Mouse (Mus musculus) cerebellum, adult (tissue): ENCODE measurements around the gene Gm8369.
"Not testable (repeated sequence)": the region's sequence is repeated elsewhere in the genome, so short reads cannot be mapped to it uniquely, and the experiment has no call there.

Experiments
- ATAC-seq: cut with Nextera tagmentation; 2 replicates; pipeline ENCODE4 v1.9.2; 2017; ENCODE audit warnings: mild to moderate bottlenecking, moderate library complexity, mixed read lengths; ENCODE audit not compliant: insufficient number of reproducible peaks, low FRiP score, low TSS enrichment

The Gm8369 gene

DNA sequence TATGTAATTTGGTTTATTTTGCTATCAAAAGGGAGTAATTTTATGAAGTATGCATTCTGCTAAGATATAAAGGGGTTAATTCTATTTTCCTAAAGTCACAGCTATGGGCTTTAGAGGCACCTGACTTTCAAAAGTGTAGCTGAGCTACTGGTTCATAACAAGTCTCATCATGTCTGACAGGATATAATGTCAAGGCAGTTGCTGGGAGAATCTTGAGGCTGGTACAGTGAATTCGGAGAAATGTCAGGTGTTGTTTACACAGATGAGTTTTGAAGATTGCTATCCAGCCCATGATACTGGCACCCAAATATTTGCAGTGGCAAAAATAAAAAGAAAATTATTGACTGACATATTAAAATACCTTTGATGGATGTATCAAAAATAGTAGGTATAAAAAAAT, 19.1 kb downstream of the Gm8369 start:
- no peak for ATAC-seq

- no peak for ATAC-seq
Observed at GRCm38 (mm10) chr19:11513458-11513857, 27.7 kb downstream of the Gm8369 start.

GRCm38 (mm10) chr19:11516246-11516645, 30.5 kb downstream of the Gm8369 start, which contains the start of gene Ms4a6b:
Gene Ms4a6b (plus strand): TSS chr19:11516512.
- ATAC-seq = no peak

DNA sequence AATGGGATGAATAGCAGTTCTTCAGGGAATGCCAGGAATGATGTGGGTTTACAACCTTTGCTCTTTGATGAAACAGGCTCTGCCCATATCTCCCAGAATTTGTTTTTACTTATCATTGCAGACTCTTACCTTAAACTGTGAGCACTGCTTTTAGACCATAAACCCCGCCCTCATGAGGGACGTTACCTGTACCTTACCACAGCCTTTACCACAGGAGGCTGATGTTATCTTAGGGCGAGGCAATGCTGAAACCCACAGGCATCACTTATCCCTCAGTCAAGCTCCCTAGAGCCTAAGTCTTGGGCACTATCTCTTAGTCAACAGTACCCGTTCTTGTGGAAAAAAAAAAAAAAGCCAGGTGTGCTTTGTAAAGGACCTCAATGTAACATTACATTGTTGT, 31.1 kb downstream of the Gm8369 start:
- ATAC-seq = no peak

GRCm38 (mm10) chr19:11517373-11517772, 31.6 kb downstream of the Gm8369 start:
- not testable (repeated sequence) for ATAC-seq

DNA sequence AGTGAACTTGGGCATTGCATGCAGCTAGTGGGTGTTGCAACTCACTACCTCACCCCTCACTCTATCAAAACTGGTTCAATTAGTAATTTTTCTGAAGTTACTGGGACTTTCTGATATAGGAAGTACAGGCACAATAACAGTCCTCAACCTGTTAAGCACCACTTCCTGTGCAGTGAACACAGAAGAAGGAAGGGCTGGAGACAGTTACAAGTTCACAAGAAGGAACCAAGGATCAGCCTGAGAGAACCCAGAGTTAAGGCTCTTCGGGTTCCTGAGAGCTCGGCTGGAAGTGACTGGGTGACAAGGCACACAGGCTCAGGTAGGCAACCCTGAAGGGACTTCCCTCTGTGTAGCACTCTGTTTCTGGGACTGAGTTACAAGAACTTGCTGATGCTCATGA, 32.6 kb downstream of the Gm8369 start:
- ATAC-seq = not testable (repeated sequence)

GRCm38 (mm10) chr19:11520146-11520545, 34.4 kb downstream of the Gm8369 start:
- no peak for ATAC-seq

GRCm38 (mm10) chr19:11533421-11533820, 47.7 kb downstream of the Gm8369 start:
- ATAC-seq = no peak

DNA sequence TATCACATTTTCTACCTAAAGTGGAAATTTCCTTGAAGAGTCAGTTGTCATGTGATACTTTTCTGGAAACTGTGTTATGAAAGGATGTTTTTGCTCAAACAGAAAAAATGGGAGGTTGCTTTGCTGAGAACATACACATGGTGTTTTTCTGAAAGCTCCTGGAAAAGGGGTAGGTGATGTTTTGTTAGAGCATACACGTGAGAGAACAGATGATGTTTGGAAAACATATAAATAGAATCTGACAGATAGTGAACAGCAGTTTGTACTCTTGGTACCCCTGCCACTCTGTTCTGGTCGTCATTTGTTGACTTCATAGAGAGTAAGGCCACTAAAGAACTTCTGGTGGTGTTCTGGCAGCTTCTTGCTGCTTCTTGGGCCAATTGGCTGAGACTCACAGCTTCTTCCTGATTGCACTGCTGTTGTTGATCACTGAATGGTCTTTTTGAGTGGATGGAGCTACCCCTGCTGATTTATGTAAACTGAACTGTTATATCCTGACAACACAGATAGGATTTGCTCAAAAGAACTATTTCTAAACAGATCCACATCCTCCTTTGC, 48.2 kb downstream of the Gm8369 start:
- no peak for ATAC-seq

- no peak for ATAC-seq
Observed at GRCm38 (mm10) chr19:11536593-11536992, 50.9 kb downstream of the Gm8369 start, which contains the start of gene Ms4a4d. Gene Ms4a4d (plus strand): TSS chr19:11536801.

DNA sequence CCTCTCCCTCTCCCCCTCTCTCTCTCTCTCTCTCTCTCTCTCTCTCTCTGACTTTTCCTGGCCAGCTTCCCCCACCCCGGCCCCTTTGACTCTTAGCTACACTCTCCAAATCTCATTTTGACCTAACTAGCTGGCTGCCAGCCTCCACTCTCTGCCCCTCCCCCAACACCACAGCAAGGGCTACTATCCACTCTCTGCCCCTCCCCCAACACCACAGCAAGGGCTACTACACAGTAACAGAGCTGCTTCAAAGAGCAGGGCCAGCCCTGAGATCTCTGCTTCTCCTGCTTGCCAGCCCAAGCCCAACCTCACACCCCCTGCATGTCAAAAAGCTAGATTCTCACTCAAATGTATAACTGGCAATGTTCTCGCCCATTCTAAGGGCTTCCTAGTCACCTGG, 51.6 kb downstream of the Gm8369 start:
- no peak for ATAC-seq

GRCm38 (mm10) chr19:11540166-11540821, 54.6 kb downstream of the Gm8369 start:
- not testable (repeated sequence) for ATAC-seq

DNA sequence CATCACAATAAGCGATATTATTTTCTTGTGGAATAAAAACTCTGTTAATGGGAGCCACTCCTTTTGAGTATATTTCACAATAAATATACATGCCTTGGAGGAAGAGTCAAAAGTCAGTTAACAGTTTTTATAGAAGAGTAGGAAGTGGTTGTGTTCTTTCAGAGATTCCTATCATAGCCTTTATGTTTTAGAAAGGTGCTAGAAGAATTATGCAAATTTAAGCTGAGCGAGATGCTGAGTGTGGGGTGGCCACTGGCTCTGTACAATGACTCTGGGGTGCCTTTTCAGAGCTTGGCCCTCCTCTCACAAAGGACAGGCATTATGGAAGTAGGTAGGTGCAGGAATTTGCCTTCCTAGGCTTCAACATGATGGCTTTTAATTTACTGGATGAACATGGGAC, 58.6 kb downstream of the Gm8369 start:
- not testable (repeated sequence) for ATAC-seq

DNA sequence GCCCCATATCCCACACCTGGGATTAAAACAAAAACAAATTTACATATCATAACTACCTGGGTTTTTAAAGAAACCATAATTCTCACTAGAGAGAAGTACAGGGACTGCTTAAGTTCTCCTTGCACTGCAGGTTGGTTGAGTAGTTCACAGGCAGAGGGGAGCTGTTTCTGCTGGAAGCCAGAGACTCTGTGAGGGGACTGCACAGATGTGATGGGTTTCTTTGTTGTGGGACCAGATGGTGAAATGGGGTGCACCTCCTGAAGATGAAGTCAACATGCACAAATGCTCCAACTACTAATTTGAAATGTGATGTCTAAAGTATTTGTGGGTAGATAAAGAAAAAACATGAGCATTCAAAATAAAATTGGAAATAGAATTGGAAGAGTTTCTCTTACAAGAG, 62.2 kb downstream of the Gm8369 start:
- ATAC-seq = no peak

DNA sequence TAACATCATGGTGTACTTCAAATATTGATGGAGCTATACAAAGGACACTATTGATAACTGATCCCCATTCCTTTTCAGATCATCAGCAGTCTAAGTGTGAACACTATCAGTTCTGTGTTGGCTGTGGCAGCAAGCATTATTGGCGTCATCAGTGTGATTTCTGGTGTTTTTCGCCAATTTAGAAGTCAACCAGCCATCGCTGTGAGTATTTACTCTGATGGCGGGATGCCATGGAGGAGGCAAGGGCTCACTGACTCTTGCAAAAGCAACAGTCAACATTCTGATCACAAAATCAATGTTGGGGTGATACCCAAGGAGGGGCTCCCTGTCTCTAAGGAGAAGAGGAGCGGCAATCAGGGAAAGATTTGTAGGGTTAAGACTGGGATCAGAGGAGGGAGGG, 69.0 kb downstream of the Gm8369 start:
- ATAC-seq = no peak

GRCm38 (mm10) chr19:11559560-11559959, 73.8 kb downstream of the Gm8369 start:
- ATAC-seq = not testable (repeated sequence)
